Mouse (Mus musculus) cerebellum, adult (tissue): Measurements from ENCODE around the gene Actr3b.
"Not testable (repeated sequence)": the region's sequence is repeated elsewhere in the genome, so short reads cannot be mapped to it uniquely, and the experiment has no call there.

Experiments used
- ATAC-seq: cut with Nextera tagmentation; 2 replicates; pipeline ENCODE4 v1.9.2; 2017; ENCODE audit warnings: mild to moderate bottlenecking, moderate library complexity, mixed read lengths; ENCODE audit not compliant: insufficient number of reproducible peaks, low FRiP score, low TSS enrichment

Actr3b gene

GRCm38 (mm10) chr5:25772456-25772855 lies 12.7 kb downstream of the Actr3b start:
- ATAC-seq = no peak

DNA sequence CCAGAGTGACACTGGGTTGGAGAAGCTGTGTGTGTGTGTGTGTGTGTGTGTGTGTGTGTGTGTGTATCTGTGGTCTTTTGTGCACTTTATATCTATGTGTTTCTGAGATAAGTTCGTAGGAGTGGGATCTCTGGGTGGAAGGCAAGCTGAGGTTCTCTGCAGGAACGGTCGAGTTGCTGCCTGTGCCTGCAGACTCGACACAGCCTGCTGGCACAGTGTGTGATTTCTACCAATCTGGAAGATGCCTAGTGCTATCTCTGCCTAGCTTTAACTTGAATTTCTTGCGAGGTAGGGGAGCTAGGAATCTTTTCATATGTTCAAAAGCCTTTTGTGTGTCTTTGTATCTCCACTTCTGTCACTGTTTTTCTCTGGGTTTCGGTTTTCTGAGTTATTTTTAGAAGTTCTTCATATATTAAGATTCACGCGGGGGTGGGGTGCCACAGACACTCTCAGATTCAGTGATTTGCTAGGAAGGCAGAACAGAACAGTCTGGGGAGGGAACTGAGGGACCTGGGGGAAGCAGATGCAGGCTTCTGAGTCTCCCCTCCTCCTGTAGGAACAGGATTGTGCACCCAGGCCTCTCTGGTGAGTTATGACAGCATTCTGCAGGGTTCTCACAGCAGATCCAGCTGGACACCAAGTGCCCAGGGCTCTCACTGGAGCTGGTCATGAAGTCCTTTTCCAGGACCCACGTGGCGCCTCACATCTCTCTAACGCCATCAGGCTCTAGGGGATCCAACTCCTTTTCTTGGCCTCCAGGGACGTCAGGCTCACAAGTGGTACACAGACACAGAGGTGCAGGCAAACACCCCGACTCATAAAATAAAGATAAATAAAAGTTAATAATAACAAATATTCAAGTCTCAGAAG lies 14.4 kb downstream of the Actr3b start:
- ATAC-seq = peak; percentile 64; the same call in 1 of the 2 replicates

GRCm38 (mm10) chr5:25791570-25791969 lies 31.8 kb downstream of the Actr3b start:
- ATAC-seq = no peak

DNA sequence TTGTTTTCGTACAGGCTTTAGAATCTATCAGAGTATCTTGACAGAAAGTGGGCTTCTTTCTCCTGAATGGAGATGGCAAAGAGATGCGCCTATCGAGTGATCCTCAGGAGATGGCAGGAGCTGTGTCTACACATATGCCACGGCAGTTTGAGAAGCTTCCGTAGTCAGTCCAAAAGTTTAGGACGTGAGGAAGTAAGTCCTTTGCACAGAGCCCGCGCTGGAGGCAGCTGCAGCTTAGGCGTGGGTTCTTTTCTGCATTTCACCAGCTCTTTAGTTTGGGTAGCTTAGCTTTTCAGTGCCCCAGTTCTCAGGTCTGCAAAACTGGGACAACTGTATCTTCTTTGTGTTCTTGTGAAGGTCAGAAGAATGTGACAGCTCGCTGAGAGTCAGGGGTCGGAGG lies 38.0 kb downstream of the Actr3b start:
- no peak for ATAC-seq

DNA sequence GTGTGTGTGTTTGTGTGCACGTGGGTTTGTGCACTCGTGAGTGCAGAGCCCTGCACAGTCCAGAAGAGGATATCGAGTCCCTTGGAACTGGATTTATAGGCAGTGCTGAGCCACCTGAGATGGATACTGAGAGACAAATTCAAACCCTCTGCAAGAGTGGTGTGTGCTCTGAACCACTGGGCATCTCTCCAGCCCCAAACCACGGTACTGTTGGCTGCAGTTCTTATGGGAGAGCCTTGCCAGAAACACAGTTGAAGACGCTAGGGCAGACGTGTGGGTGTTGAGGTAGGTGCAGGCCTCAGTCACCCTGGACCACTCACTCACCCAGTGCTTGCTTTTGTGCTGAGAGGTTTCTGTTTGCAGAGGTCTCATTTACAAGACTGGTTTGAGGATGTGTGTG lies 41.1 kb downstream of the Actr3b start:
- ATAC-seq = peak; percentile 72; the same call in 1 of the 2 replicates

DNA sequence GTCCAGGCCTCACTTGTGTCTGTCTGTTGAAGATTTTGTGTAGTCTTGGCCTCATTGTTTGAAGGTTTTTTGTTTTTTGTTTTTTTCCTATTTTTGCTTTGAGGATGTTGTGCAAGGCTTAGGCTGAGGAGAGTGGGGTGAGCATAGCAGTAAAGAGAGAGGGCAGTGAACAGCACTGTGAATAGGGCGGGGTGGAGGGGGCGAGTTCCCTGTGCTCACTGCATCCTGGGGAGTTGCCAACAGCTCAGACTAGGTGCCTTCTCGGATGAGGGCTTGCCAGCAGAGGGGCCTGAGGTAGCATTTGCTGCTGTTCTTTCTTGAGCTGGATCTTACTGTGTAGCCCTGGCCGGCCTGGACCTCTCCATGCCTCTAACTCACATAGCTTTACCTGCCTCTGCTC lies 41.9 kb downstream of the Actr3b start:
- no peak for ATAC-seq

DNA sequence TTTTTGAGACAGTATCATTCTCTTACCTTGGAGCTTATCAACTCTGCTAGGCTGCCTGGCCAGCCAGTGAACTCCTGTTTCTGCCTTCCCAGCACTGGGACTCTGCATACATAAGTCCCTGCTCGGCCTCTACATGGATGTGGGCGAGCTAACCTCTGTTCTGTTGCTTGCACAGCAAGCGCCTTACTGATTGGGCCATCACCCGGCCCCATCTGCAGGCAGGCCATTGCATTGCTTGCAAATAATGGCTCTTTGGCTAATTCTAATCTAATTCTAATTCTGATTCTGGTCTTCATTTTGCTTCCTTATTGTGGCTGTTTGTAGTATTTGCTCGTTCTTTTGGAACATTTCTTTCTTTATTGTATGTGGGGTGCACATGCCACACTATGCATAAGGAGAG lies 44.8 kb downstream of the Actr3b start:
- no peak for ATAC-seq

GRCm38 (mm10) chr5:25812922-25813321 lies 53.1 kb downstream of the Actr3b start:
- ATAC-seq = no peak

DNA sequence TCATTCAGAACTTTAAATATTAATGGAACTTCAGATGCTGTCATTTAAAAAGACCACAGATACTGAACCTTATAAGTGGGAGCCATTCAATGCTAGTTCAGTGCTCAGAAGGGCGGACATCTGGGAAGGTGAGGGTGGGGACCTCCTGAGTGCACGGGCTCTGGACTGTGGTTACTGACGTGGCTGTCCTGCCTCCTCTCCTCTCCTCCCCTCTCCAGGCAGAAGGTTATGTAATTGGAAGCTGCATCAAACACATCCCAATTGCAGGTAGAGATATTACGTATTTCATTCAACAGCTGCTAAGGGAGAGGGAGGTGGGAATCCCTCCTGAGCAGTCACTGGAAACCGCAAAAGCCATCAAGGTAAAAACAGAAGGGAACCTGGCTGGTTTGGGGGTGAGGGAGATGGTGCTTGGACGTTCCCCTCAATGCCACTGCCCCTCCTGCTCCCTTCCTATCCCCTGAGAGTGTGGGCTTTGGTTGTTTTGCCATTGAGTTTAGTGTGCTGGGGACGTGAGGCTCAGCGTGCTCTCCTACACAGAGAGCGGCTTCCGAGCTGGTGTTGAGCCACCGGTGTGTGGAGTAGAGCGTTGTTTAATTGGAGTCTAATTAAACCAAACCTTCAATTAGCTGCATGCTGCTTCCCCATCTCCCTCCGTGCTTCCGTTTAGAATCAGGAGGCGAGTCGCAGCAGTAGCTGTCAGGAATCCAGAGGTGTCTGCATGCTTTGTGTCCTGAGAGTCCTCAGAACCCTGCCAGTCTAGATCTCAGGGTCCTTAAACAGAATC lies 69.7 kb downstream of the Actr3b start:
- ATAC-seq = no peak

GRCm38 (mm10) chr5:25830802-25831201 lies 71.0 kb downstream of the Actr3b start:
- no peak for ATAC-seq

DNA sequence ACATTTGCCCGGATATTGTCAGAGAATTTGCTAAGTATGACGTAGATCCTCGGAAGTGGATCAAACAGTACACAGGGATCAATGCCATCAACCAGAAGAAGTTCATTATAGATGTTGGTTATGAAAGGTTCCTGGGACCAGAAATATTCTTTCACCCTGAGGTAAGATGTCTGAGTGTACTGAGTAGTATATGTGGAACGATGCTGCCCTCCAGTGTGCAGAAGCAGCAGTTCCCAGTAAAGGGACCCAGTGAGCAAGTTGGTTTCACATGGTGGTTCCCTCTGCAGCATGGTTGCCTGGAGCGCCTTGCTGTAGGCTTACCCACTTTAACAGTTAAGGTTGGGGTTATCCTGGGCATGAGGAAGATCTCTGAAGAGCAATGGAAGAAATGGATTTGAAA lies 71.8 kb downstream of the Actr3b start:
- ATAC-seq = peak; percentile 64; the same call in 1 of the 2 replicates

DNA sequence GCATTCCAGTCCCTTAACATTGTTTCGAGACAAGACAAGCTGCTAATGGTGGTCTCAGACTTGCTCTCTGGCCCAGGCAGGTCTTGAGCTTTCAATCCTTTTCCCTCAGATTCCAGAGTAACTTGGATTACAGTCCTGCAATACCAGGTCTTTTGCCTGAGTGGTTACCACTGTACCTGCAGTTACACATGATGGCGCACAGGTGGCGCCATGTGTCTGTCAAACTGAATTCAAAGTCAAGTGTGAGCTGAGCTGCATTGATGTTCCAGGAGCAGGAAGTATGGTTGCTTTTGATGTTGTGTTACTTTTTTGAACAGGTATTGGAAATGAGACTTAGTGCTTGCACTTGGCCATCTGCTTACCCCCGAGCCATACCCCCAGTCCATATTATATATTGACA lies 79.6 kb downstream of the Actr3b start:
- peak; percentile 24; the same call in 1 of the 2 replicates for ATAC-seq

DNA sequence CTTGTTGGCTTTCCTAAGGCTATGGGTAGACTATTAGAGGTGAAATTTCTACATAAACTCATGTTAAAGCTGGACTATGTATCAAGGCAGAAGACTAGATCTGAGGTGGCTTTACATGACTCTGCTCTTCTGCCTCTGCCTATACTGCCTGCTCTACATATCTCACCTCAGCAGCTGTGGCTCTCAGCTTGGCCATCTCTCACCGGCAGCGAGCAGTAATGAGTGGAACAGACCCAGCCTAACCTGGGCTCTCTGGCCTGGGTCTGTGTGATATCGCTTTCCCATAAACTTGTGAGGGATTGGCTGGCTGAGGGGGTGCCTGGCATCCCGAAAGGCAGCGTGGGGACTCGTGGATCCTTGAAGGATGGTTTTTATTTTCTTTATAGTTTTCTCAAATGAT lies 86.8 kb downstream of the Actr3b start:
- ATAC-seq = no peak

DNA sequence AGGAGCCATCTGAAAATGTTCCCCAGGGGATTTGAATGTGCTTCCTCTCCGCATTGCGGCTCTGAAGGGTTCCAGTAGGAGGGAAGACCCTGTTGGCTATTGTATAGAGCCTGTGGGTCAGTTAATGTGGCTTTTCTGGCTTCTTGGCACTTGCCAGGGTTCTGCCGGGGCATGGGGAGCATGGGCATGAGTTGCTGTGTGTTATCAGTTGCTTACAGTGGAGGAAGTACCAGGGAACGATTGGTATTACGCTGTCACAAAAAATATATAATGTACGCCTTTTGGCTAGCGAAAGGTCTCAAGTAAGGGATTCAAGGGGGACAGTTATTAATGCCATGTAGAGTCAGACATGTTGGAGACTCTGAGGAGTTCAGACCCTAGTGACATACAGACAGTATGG lies 87.4 kb downstream of the Actr3b start:
- ATAC-seq = no peak

GRCm38 (mm10) chr5:25848058-25848457 lies 88.3 kb downstream of the Actr3b start:
- ATAC-seq = 0 out of 2 replicates have a peak, but pooled peaks have one; percentile 52

DNA sequence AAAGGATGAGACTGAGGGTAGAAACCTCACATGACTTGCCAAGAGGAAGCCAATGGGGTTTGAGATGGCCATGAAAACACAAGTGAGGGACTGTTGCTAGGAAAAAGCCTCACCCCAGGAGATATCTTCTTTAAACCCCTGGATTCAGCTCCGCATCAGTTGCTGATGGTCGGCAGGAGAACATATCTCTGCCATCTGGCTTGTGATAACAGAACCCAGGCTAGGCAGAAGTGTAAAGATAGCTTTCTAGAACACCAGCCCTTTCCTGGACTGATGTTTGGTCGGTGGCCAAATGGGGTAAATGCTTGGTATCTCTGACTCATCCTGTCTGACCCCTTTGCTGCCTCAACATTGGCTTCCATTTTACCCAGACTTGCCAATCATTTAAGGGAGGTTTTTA lies 106.4 kb downstream of the Actr3b start:
- no peak for ATAC-seq

DNA sequence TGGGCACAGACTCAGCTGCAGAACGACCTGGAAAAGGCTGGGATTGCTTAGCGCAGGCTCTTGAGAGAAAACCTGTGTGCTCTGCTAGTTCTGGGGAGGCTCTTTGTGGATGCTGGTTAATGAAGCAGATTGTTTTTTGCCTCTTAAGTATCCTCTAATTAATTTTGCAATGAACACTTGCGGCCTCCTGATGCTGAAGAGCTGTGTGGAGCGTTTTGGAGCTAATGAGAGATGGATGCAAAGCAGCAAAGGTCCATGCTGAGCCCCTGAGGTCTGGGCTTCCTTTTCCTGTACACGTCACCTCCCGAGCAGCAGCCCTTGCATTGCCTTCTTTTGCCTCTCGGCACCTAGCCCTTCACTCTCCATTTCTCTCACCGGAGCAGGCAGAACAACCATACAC lies 110.1 kb downstream of the Actr3b start:
- no peak for ATAC-seq

- no peak for ATAC-seq
Observed at GRCm38 (mm10) chr5:25870632-25871031, 110.8 kb downstream of the Actr3b start.

- no peak for ATAC-seq
Observed at GRCm38 (mm10) chr5:25871342-25872023, 111.7 kb downstream of the Actr3b start.

GRCm38 (mm10) chr5:25873046-25873445 lies 113.2 kb downstream of the Actr3b start:
- ATAC-seq = no peak

DNA sequence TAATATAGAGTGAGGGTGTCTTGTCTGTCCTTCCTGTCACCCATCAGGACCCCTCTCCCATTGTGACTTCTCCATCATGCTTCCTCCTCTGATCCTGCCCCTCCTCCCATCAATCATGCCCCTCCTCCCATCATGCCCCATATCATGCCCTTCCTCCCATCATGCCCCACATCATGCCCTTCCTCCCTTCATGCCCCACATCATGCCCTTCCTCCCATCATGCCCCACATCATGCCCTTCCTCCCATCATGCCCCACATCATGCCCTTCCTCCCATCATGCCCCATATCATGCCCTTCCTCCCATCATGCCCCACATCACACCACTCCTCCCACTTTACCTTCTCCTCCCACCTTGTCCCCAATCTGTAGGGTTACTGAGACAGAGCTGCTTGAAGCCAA lies 116.1 kb downstream of the Actr3b start:
- ATAC-seq = not testable (repeated sequence)
